ENCODE assay signal across 7 mouse cellular contexts in the genomic region with DNA sequence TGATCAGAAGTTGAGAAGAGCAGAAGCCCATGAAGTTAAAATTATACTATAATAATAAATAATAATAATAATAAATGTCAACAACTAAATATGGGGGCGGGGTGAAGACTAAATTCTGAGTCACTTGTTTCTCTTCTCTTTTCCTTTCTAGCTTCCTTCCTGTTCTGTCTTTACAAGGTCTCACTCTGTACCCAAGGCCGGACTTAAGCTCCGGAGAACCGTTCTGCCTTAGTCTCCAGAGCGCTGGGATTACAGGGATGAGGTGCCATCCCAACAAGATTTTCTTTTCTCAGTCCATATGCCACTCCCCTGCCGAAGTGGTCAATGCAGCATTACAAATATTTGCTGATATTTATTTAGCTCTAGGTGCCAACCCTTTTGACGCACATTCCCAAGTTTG. TPM values are rescaled to one million over a fixed set of nuclear protein-coding genes. Genes with fewer than 3 reads are reported as not detected.
A peak's percentile ranks its signal among the peaks of the same experiment; 100 is the strongest.
DNase-seq lines count a peak whose midpoint lies in the region; ATAC-seq lines count a peak whose summit lies in the region.

No protein-coding gene starts in this region.

- H3K36me3 ChIP-seq in embryonic facial prominence, embryonic 13.5 days, result no peaks in the 10 kb centered on the region
- no peaks in the 10 kb centered on the region for H3K36me3 ChIP-seq in intestine, embryonic 16.5 days (ENCODE audit: control insufficient read depth, insufficient read depth, low read length)
- H3K36me3 ChIP-seq in midbrain, embryonic 12.5 days, result no peaks in the 10 kb centered on the region

- peak overlapping the region; percentile 88 for H3K9ac ChIP-seq in embryonic facial prominence, embryonic 13.5 days
- H3K9ac ChIP-seq in intestine, embryonic 16.5 days (ENCODE audit: low read depth, low read length), result peak overlapping the region; percentile 84
- peak overlapping the region; percentile 92 for H3K9ac ChIP-seq in midbrain, embryonic 12.5 days (replicated peaks)

- peak overlapping the region; percentile 90 for H3K4me2 ChIP-seq in embryonic facial prominence, embryonic 13.5 days
- H3K4me2 ChIP-seq in intestine, embryonic 16.5 days (ENCODE audit: low read depth, low read length), result peak overlapping the region; percentile 87
- peak overlapping the region; percentile 72 for H3K4me2 ChIP-seq in midbrain, embryonic 12.5 days (replicated peaks)

- peak overlapping the region; percentile 89 for H3K4me3 ChIP-seq in embryonic facial prominence, embryonic 13.5 days
- H3K4me3 ChIP-seq in intestine, embryonic 16.5 days (ENCODE audit: low read length), result peak overlapping the region; percentile 92
- peak overlapping the region; percentile 91 for H3K4me3 ChIP-seq in midbrain, embryonic 12.5 days

- H3K27me3 ChIP-seq in embryonic facial prominence, embryonic 13.5 days, result no peaks in the 10 kb centered on the region
- no peaks in the 10 kb centered on the region for H3K27me3 ChIP-seq in intestine, embryonic 16.5 days (replicated peaks; ENCODE audit: control insufficient read depth, insufficient read depth, low read length)
- H3K27me3 ChIP-seq in midbrain, embryonic 12.5 days, result no peaks in the 10 kb centered on the region

- ATAC-seq in embryonic facial prominence, embryonic 13.5 days (ENCODE audit: insufficient number of reproducible peaks, insufficient read depth, low FRiP score, low TSS enrichment, low read depth), result no peak
- ATAC-seq in intestine, embryonic 16.5 days, result peak; percentile 29; the same call in 1 of the 2 replicates
- ATAC-seq in midbrain, embryonic 12.5 days (ENCODE audit: low FRiP score, low read depth), result 0 out of 2 replicates have a peak, but pooled peaks have one; percentile 5

- DNase-seq in spleen, postnatal 36 days (ENCODE audit: low spot score in 2 of 2), result peak; percentile 9 to 39
- DNase-seq in spleen, adult 12 weeks (ENCODE audit: low spot score), result no peak
- DNase-seq in right cerebral cortex, adult 18-20 months, result no peak
- no peak for DNase-seq in frontal cortex, postnatal 25 days (ENCODE audit: low spot score in 2 of 2)

- WGBS in embryonic facial prominence, embryonic 13.5 days, result 18% methylated on average over 7 of the region's 7 CpGs
- 19% methylated on average over 7 of the region's 7 CpGs for WGBS in intestine, embryonic 16.5 days
- WGBS in midbrain, embryonic 12.5 days, result 17% methylated on average over 7 of the region's 7 CpGs

- peak overlapping the region; percentile 92; the same call in 1 of the 2 replicates for H3K27ac ChIP-seq in embryonic facial prominence, embryonic 13.5 days
- peak overlapping the region; percentile 80 for H3K27ac ChIP-seq in intestine, embryonic 16.5 days (ENCODE audit: low read length)
- peak overlapping the region; percentile 96 for H3K27ac ChIP-seq in midbrain, embryonic 12.5 days (replicated peaks)

- H3K9me3 ChIP-seq in embryonic facial prominence, embryonic 13.5 days, result no peaks in the 10 kb centered on the region
- H3K9me3 ChIP-seq in intestine, embryonic 16.5 days (ENCODE audit: control insufficient read depth, low read length), result no peaks in the 10 kb centered on the region
- no peaks in the 10 kb centered on the region for H3K9me3 ChIP-seq in midbrain, embryonic 12.5 days

- peaks cover 16% of the 10 kb centered on the region for H3K4me1 ChIP-seq in embryonic facial prominence, embryonic 13.5 days
- H3K4me1 ChIP-seq in intestine, embryonic 16.5 days (ENCODE audit: control insufficient read depth, insufficient read depth, low read length), result peaks cover 5% of the 10 kb centered on the region; the same call in 1 of the 2 replicates
- peaks cover 31% of the 10 kb centered on the region for H3K4me1 ChIP-seq in midbrain, embryonic 12.5 days

RNA-seq across cellular contexts. Expression of a gene that starts 0.5 kb away (rescaled TPM):
- polyA plus RNA-seq in embryonic facial prominence, embryonic 13.5 days (2015; fragmentation: Nextera tagmentation; extraction: Ambion mirVana), result 17.5 and 18.2 TPM in 2 replicates
- 17.8 and 20.5 TPM in 2 replicates for polyA plus RNA-seq in intestine, embryonic 16.5 days (2015; fragmentation: Nextera tagmentation; extraction: Ambion mirVana)
- polyA plus RNA-seq in midbrain, embryonic 12.5 days (2016; fragmentation: Nextera tagmentation; extraction: Ambion mirVana), result 34.3 and 43.3 TPM in 2 replicates

Comparison
In these comparisons a context has a peak if more than half of its experiments do, and no peak if none do; other contexts are left out.
1. DNase-seq: peak in spleen, postnatal 36 days (2 of 2); none in spleen, adult 12 weeks (single experiment), right cerebral cortex, adult 18-20 months (single experiment) and frontal cortex, postnatal 25 days (0 of 2).
2. Peak in every context shown above with its lines, with median percentiles within 50 percentile points of each other: H3K27ac ChIP-seq, H3K4me2 ChIP-seq, H3K4me3 ChIP-seq and H3K9ac ChIP-seq.